Mouse (Mus musculus): Measurements from ENCODE around the gene Lrrc8d. TPM values are rescaled to one million over a fixed set of nuclear protein-coding genes. Genes with fewer than 3 reads are reported as not detected.
A peak's percentile ranks its signal among the peaks of the same experiment; 100 is the strongest.

Lrrc8d gene
- total and polyA plus RNA-seq, 3 experiments: 7.0 to 26.1 (median 16.6) TPM

- Histone ChIP-seq H3K9ac (ENCODE audit: insufficient read depth, low read depth) (no peak overlapping the region), H3K27me3 (replicated peaks) (no peaks in the 10 kb centered on the region), H3K27ac (ENCODE audit: insufficient read depth, low read depth) (no peak overlapping the region), H3K4me1 (ENCODE audit: control insufficient read depth in 1 of 2, insufficient read depth in 2 of 2) (peaks cover 11 to 46% of the 10 kb centered on the region in 2 experiments; a peak in 3 of 4 replicates), H3K79me2 (replicated peaks; ENCODE audit: control insufficient read depth, extremely low read depth, insufficient read depth, poor library complexity, severe bottlenecking) (no peaks in the 10 kb centered on the region), H3K36me3 (replicated peaks in 1 of 2; ENCODE audit: control insufficient read depth in 1 of 2, insufficient read depth in 1 of 2, low read length in 1 of 2) (peaks cover 7 to 16% of the 10 kb centered on the region in 2 experiments), H3K4me2 (ENCODE audit: insufficient read depth, low read depth, poor library complexity, severe bottlenecking) (no peak overlapping the region), H3K4me3 (replicated peaks in 1 of 3; ENCODE audit: low read depth in 2 of 3, low read length in 2 of 3, poor library complexity in 1 of 3) (no peak overlapping the region), H3K9me3 (replicated peaks; ENCODE audit: low read length) (no peaks in the 10 kb centered on the region)
- dilution Hi-C loops (cut with MboI; ENCODE audit: extremely low pct_ligation_motif_present, extremely low pct_unique_long_range_greater_than_20kb, low sequenced_read_pairs): no loop called here
- TF ChIP-seq CTCF (conservative IDR thresholded peaks at IDR 0.05 in 1 of 2, IDR thresholded peaks at IDR 0.05 in 1 of 2; ENCODE audit: low read depth in 2 of 2, low read length in 2 of 2) (no peak), MAZ (IDR thresholded peaks at IDR 0.05; ENCODE audit: low read depth, low read length) (no peak)
- in situ Hi-C loops (cut with MboI; ENCODE audit: low pct_ligation_motif_present, low pct_unique_long_range_greater_than_20kb, low sequenced_read_pairs): loop anchor here (5.0 kb wide), 1 partner anchor 177 kb away; no protein-coding TSS in a partner anchor
- no peak for DNase-seq (ENCODE audit: extremely low read depth)
These were observed 9.0 kb upstream of the Lrrc8d start for GRCm38 (mm10) chr5:105690502-105691454.

- in situ Hi-C loops (cut with MboI; ENCODE audit: low pct_ligation_motif_present, low pct_unique_long_range_greater_than_20kb, low sequenced_read_pairs): loop anchor here (5.0 kb wide), 1 partner anchor 176 kb away; no protein-coding TSS in a partner anchor
These were observed 8.1 kb upstream of the Lrrc8d start for GRCm38 (mm10) chr5:105691645-105692044.

GRCm38 (mm10) chr5:105694339-105694930 lies 5.3 kb upstream of the Lrrc8d start:
- in situ Hi-C loops (cut with MboI; ENCODE audit: low pct_ligation_motif_present, low pct_unique_long_range_greater_than_20kb, low sequenced_read_pairs) (loop anchor here (5.0 kb wide), 1 partner anchor 173 kb away; no protein-coding TSS in a partner anchor), dilution Hi-C loops (cut with MboI; ENCODE audit: extremely low pct_ligation_motif_present, extremely low pct_unique_long_range_greater_than_20kb, low sequenced_read_pairs) (no loop called here)
- no peak for DNase-seq (ENCODE audit: extremely low read depth)
- H3K4me1 ChIP-seq (ENCODE audit: control insufficient read depth in 1 of 2, insufficient read depth in 2 of 2): peaks cover 12 to 43% of the 10 kb centered on the region in 2 experiments; a peak in 3 of 4 replicates
- peaks cover 7 to 16% of the 10 kb centered on the region in 2 experiments for H3K36me3 ChIP-seq (replicated peaks in 1 of 2; ENCODE audit: control insufficient read depth in 1 of 2, insufficient read depth in 1 of 2, low read length in 1 of 2)
- H3K4me3 ChIP-seq (replicated peaks in 1 of 3; ENCODE audit: low read depth in 2 of 3, low read length in 2 of 3, poor library complexity in 1 of 3): peak overlapping the region in 1 of 3 experiments; percentile 6
- peak overlapping the region; percentile 49 for H3K27ac ChIP-seq (ENCODE audit: insufficient read depth, low read depth)
- peak overlapping the region; percentile 79 for H3K4me2 ChIP-seq (ENCODE audit: insufficient read depth, low read depth, poor library complexity, severe bottlenecking)
- peak overlapping the region; percentile 36 for H3K9ac ChIP-seq (ENCODE audit: insufficient read depth, low read depth)
- H3K9me3 ChIP-seq (replicated peaks; ENCODE audit: low read length): no peaks in the 10 kb centered on the region
- H3K27me3 ChIP-seq (replicated peaks): no peaks in the 10 kb centered on the region
- H3K79me2 ChIP-seq (replicated peaks; ENCODE audit: control insufficient read depth, extremely low read depth, insufficient read depth, poor library complexity, severe bottlenecking): peaks cover 5% of the 10 kb centered on the region
- no peak for TF ChIP-seq CTCF (conservative IDR thresholded peaks at IDR 0.05 in 1 of 2, IDR thresholded peaks at IDR 0.05 in 1 of 2; ENCODE audit: low read depth in 2 of 2, low read length in 2 of 2)
- TF ChIP-seq SIN3A (IDR thresholded peaks at IDR 0.05; ENCODE audit: low read length): no peak
- TF ChIP-seq RAD21 (IDR thresholded peaks at IDR 0.05; ENCODE audit: low read depth, low read length): no peak
- no peak for TF ChIP-seq RCOR1 (conservative IDR thresholded peaks at IDR 0.05; ENCODE audit: low read depth, low read length)
- TF ChIP-seq USF1 (IDR thresholded peaks at IDR 0.05; ENCODE audit: low read depth, low read length): no peak
- no peak for TF ChIP-seq ZNF384 (IDR thresholded peaks at IDR 0.05; ENCODE audit: low read depth, low read length)
- TF ChIP-seq PAX5 (IDR thresholded peaks at IDR 0.05; ENCODE audit: low read length): no peak
- no peak for TF ChIP-seq ZMIZ1 (IDR thresholded peaks at IDR 0.05; ENCODE audit: low read depth, low read length)
- TF ChIP-seq MAFK (IDR thresholded peaks at IDR 0.05; ENCODE audit: insufficient replicate concordance, low read length): no peak
- TF ChIP-seq ETS1 (conservative IDR thresholded peaks at IDR 0.05; ENCODE audit: low read depth, low read length): no peak
- TF ChIP-seq MEF2A (IDR thresholded peaks at IDR 0.05; ENCODE audit: borderline replicate concordance, low read depth, low read length): no peak
- no peak for TF ChIP-seq EP300 (IDR thresholded peaks at IDR 0.05; ENCODE audit: low read length)
- no peak for TF ChIP-seq KAT2A (IDR thresholded peaks at IDR 0.05; ENCODE audit: insufficient replicate concordance, low read length)
- TF ChIP-seq SMC3 (IDR thresholded peaks at IDR 0.05; ENCODE audit: low read depth, low read length): no peak
- TF ChIP-seq USF2 (conservative IDR thresholded peaks at IDR 0.05; ENCODE audit: low read depth, low read length): no peak
- TF ChIP-seq JUN (IDR thresholded peaks at IDR 0.05; ENCODE audit: insufficient read depth, low read depth, low read length): no peak
- TF ChIP-seq ELF1 (IDR thresholded peaks at IDR 0.05; ENCODE audit: low read depth, low read length): no peak
- TF ChIP-seq HCFC1 (IDR thresholded peaks at IDR 0.05; ENCODE audit: low read depth, low read length): peak; percentile 65
- no peak for TF ChIP-seq POLR2AphosphoS2 (IDR thresholded peaks at IDR 0.05; ENCODE audit: low read depth, low read length)

More at GRCm38 (mm10) chr5:105691645-105692044, 8.1 kb upstream of the Lrrc8d start:
- no peak overlapping the region for H3K9ac ChIP-seq (ENCODE audit: insufficient read depth, low read depth)
- TF ChIP-seq CTCF (conservative IDR thresholded peaks at IDR 0.05 in 1 of 2, IDR thresholded peaks at IDR 0.05 in 1 of 2; ENCODE audit: low read depth in 2 of 2, low read length in 2 of 2) (peak; percentile 41 to 54; a peak in 3 of 4 replicates), CHD2 (IDR thresholded peaks at IDR 0.05; ENCODE audit: low read length) (no peak), RAD21 (IDR thresholded peaks at IDR 0.05; ENCODE audit: low read depth, low read length) (peak; percentile 43), SMC3 (IDR thresholded peaks at IDR 0.05; ENCODE audit: low read depth, low read length) (peak; percentile 50)
- H3K27me3 ChIP-seq (replicated peaks): no peaks in the 10 kb centered on the region
- H3K4me1 ChIP-seq (ENCODE audit: control insufficient read depth in 1 of 2, insufficient read depth in 2 of 2): peaks cover 10 to 45% of the 10 kb centered on the region in 2 experiments; a peak in 3 of 4 replicates
- H3K9me3 ChIP-seq (replicated peaks; ENCODE audit: low read length): no peaks in the 10 kb centered on the region
- DNase-seq (ENCODE audit: extremely low read depth): no peak
- H3K79me2 ChIP-seq (replicated peaks; ENCODE audit: control insufficient read depth, extremely low read depth, insufficient read depth, poor library complexity, severe bottlenecking): no peaks in the 10 kb centered on the region
- dilution Hi-C loops (cut with MboI; ENCODE audit: extremely low pct_ligation_motif_present, extremely low pct_unique_long_range_greater_than_20kb, low sequenced_read_pairs): no loop called here
- H3K4me2 ChIP-seq (ENCODE audit: insufficient read depth, low read depth, poor library complexity, severe bottlenecking): no peak overlapping the region
- H3K4me3 ChIP-seq (replicated peaks in 1 of 3; ENCODE audit: low read depth in 2 of 3, low read length in 2 of 3, poor library complexity in 1 of 3): no peak overlapping the region
- peaks cover 7 to 16% of the 10 kb centered on the region in 2 experiments for H3K36me3 ChIP-seq (replicated peaks in 1 of 2; ENCODE audit: control insufficient read depth in 1 of 2, insufficient read depth in 1 of 2, low read length in 1 of 2)
- H3K27ac ChIP-seq (ENCODE audit: insufficient read depth, low read depth): no peak overlapping the region

Data from CH12.LX (cell line).